Mouse (Mus musculus) midbrain, embryonic 16.5 days (tissue): ENCODE measurements at regions not wholly inside any gene's neighbourhood (a gene's known extent, or its start where the extent isn't known, plus 50 kb on each side); places are given as distances from the start of the nearest gene placed in this dataset.

Source experiments
- ATAC-seq: fragments of 200-750 bp; cut with Nextera tagmentation; 2 replicates; pipeline ENCODE4 v1.8.0; 2017; ENCODE audit warnings: moderate TSS enrichment
- H3K27ac ChIP-seq: fragments of 300-500 bp; sonication (generic); 2 replicates; pipeline ENCODE4 v1.5.1; 2014; ENCODE audit warnings: mild to moderate bottlenecking, low read length, mixed read lengths
- H3K27me3 ChIP-seq: fragments of 300-500 bp; sonication (generic); 2 replicates; pipeline ENCODE4 v1.6.1; 2014; ENCODE audit warnings: low read depth, low read length, mixed read lengths; ENCODE audit not compliant: control insufficient read depth, insufficient read depth
- H3K36me3 ChIP-seq: fragments of 300-500 bp; sonication (generic); 2 replicates; pipeline ENCODE4 v1.6.1; 2014; ENCODE audit warnings: mild to moderate bottlenecking, low read length, moderate library complexity, mixed read lengths; ENCODE audit not compliant: control insufficient read depth, insufficient read depth
- H3K4me1 ChIP-seq: fragments of 300-500 bp; sonication (generic); 2 replicates; pipeline ENCODE4 v1.6.1; 2014; ENCODE audit warnings: mild to moderate bottlenecking, low read length, mixed read lengths; ENCODE audit not compliant: control insufficient read depth, insufficient read depth
- H3K4me2 ChIP-seq: fragments of 300-500 bp; sonication (generic); 2 replicates; pipeline ENCODE4 v1.6.1; 2014; ENCODE audit warnings: mild to moderate bottlenecking, low read length, mixed read lengths
- H3K4me3 ChIP-seq: fragments of 300-500 bp; sonication (generic); 2 replicates; pipeline ENCODE4 v1.5.1; 2014; ENCODE audit warnings: low read depth, mild to moderate bottlenecking, low read length, moderate library complexity, mixed read lengths
- H3K9ac ChIP-seq: fragments of 300-500 bp; sonication (generic); 2 replicates; pipeline ENCODE4 v1.6.1; 2014; ENCODE audit warnings: low read depth, low read length, mixed read lengths
- H3K9me3 ChIP-seq: fragments of 300-500 bp; sonication (generic); replicated peaks from 2 replicates; pipeline ENCODE4 v1.6.1; 2014; ENCODE audit warnings: mild to moderate bottlenecking, low read length, mixed read lengths; ENCODE audit not compliant: control insufficient read depth, poor library complexity, severe bottlenecking
- WGBS: fragments of 180-500 bp; shearing (Covaris S2); extraction: QIAGEN DNeasy Blood & Tissue Kit; methylation state at CpG from one replicate; pipeline ENCODE4 v1.1.7; 2014; 5-methylcytosine and 5-hydroxymethylcytosine counted together

- H3K27me3 ChIP-seq = no peaks in the 10 kb centered on the region
- no peaks in the 10 kb centered on the region for H3K36me3 ChIP-seq
- no peaks in the 10 kb centered on the region for H3K4me1 ChIP-seq
- ATAC-seq = no peak
- no peak overlapping the region for H3K9ac ChIP-seq
- no peak overlapping the region for H3K4me2 ChIP-seq
- H3K9me3 ChIP-seq = no peaks in the 10 kb centered on the region
- no peak overlapping the region for H3K27ac ChIP-seq
- H3K4me3 ChIP-seq = no peak overlapping the region
Measured at GRCm38 (mm10) chr3:106879994-106880393, 53.9 kb upstream of the Olfr266 start.

- no peak overlapping the region for H3K4me3 ChIP-seq
- H3K9me3 ChIP-seq = no peaks in the 10 kb centered on the region
- no peaks in the 10 kb centered on the region for H3K36me3 ChIP-seq
- no peaks in the 10 kb centered on the region for H3K4me1 ChIP-seq
- H3K9ac ChIP-seq = no peak overlapping the region
- H3K4me2 ChIP-seq = no peak overlapping the region
- WGBS = 25% methylated on average over 2 of the region's 2 CpGs
- H3K27ac ChIP-seq = no peak overlapping the region
- ATAC-seq = 0 out of 2 replicates have a peak, but pooled peaks have one; percentile 45
- no peaks in the 10 kb centered on the region for H3K27me3 ChIP-seq
Measured at GRCm38 (mm10) chr3:106903198-106903597, 77.1 kb upstream of the Olfr266 start.

- Histone ChIP-seq H3K4me1 (no peaks in the 10 kb centered on the region), H3K4me3 (no peak overlapping the region), H3K9ac (no peak overlapping the region), H3K4me2 (no peak overlapping the region), H3K36me3 (no peaks in the 10 kb centered on the region), H3K27me3 (no peaks in the 10 kb centered on the region), H3K9me3 (no peaks in the 10 kb centered on the region), H3K27ac (no peak overlapping the region)
- 81% methylated on average over 3 of the region's 3 CpGs for WGBS
- no peak for ATAC-seq
Measured at GRCm38 (mm10) chr3:106906668-106907067, 80.6 kb upstream of the Olfr266 start.

GRCm38 (mm10) chr3:106936067-106936466 lies 99.9 kb upstream of the Kcna3 start:
- Histone ChIP-seq H3K4me3 (no peak overlapping the region), H3K9me3 (peaks cover 6% of the 10 kb centered on the region; the same call in 1 of the 2 replicates), H3K4me2 (no peak overlapping the region), H3K9ac (no peak overlapping the region), H3K4me1 (no peaks in the 10 kb centered on the region), H3K36me3 (no peaks in the 10 kb centered on the region), H3K27ac (no peak overlapping the region), H3K27me3 (no peaks in the 10 kb centered on the region)
- no peak for ATAC-seq

- 61% methylated on average over 3 of the region's 3 CpGs for WGBS
- Histone ChIP-seq H3K4me3 (no peak overlapping the region), H3K4me2 (no peak overlapping the region), H3K9me3 (peaks cover 2% of the 10 kb centered on the region; the same call in 1 of the 2 replicates), H3K36me3 (no peaks in the 10 kb centered on the region), H3K27ac (no peak overlapping the region), H3K27me3 (no peaks in the 10 kb centered on the region), H3K9ac (no peak overlapping the region), H3K4me1 (no peaks in the 10 kb centered on the region)
- 0 out of 2 replicates have a peak, but pooled peaks have one; percentile 48 for ATAC-seq
Measured at GRCm38 (mm10) chr3:106940095-106940494, 95.9 kb upstream of the Kcna3 start.

- Histone ChIP-seq H3K9me3 (no peaks in the 10 kb centered on the region), H3K4me2 (peak overlapping the region; percentile 23; the same call in 1 of the 2 replicates), H3K27ac (peak overlapping the region; percentile 82), H3K36me3 (no peaks in the 10 kb centered on the region), H3K9ac (peak overlapping the region; percentile 14; the same call in 1 of the 2 replicates), H3K4me3 (no peak overlapping the region), H3K27me3 (no peaks in the 10 kb centered on the region), H3K4me1 (peaks cover 14% of the 10 kb centered on the region)
- peak; percentile 85 for ATAC-seq
- WGBS = 6% methylated on average over 9 of the region's 9 CpGs
Measured at GRCm38 (mm10) chr3:106955555-106956446, 80.2 kb upstream of the Kcna3 start.

- Histone ChIP-seq H3K9me3 (no peaks in the 10 kb centered on the region), H3K36me3 (no peaks in the 10 kb centered on the region), H3K4me2 (no peak overlapping the region), H3K27ac (no peak overlapping the region), H3K4me3 (no peak overlapping the region), H3K27me3 (no peaks in the 10 kb centered on the region), H3K4me1 (peaks cover 14% of the 10 kb centered on the region), H3K9ac (no peak overlapping the region)
- no peak for ATAC-seq
- 40% methylated on average over 7 of the region's 7 CpGs for WGBS
Measured at GRCm38 (mm10) chr3:106957162-106957895, 78.6 kb upstream of the Kcna3 start.

- no peak overlapping the region for H3K9ac ChIP-seq
- ATAC-seq = no peak
- peaks cover 14% of the 10 kb centered on the region for H3K4me1 ChIP-seq
- H3K27ac ChIP-seq = no peak overlapping the region
- no peaks in the 10 kb centered on the region for H3K27me3 ChIP-seq
- H3K36me3 ChIP-seq = no peaks in the 10 kb centered on the region
- no peak overlapping the region for H3K4me3 ChIP-seq
- no peak overlapping the region for H3K4me2 ChIP-seq
- no peaks in the 10 kb centered on the region for H3K9me3 ChIP-seq
- 76% methylated on average over 2 of the region's 2 CpGs for WGBS
Measured at GRCm38 (mm10) chr3:106958194-106958593, 77.8 kb upstream of the Kcna3 start.

GRCm38 (mm10) chr3:106960596-106960995 lies 75.4 kb upstream of the Kcna3 start:
- Histone ChIP-seq H3K27ac (no peak overlapping the region), H3K4me2 (no peak overlapping the region), H3K9me3 (no peaks in the 10 kb centered on the region), H3K4me1 (peaks cover 8% of the 10 kb centered on the region), H3K4me3 (no peak overlapping the region), H3K36me3 (no peaks in the 10 kb centered on the region), H3K9ac (no peak overlapping the region), H3K27me3 (no peaks in the 10 kb centered on the region)
- no peak for ATAC-seq
- WGBS = 56% methylated on average over 1 of the region's 1 CpGs
